Mouse (Mus musculus): ENCODE measurements around the gene Zfp983.

DNA sequence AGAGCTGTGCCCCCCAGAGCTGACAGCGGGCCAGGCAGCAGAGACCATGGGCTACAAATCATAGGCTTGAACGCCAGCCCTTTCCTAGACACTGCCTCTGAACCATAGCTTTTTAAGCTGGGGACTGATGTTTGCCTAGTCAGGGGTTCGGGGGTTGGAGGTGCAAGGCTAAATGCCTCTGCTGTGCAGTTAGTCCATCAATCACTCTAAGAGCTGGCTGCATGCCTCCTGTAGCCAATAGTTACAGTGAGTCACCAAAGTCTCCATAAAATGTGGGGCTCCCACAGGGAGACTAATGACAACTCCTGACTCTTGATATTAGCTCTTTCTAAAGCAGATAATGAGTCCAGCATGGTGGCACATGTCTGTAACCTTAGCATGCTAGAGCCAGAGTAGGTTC is 1.6 kb upstream of the Zfp983 start:
- no peak for TF ChIP-seq POLR2A (IDR thresholded peaks at IDR 0.05; ENCODE audit: borderline replicate concordance, insufficient read depth, low read length)
- TF ChIP-seq CTCF (IDR thresholded peaks at IDR 0.05; ENCODE audit: borderline replicate concordance, insufficient read depth, low read depth, low read length) = no peak
